Mouse (Mus musculus) MEL (cell line): ENCODE data around the gene Cdh15. TPM values are rescaled to one million over a fixed set of nuclear protein-coding genes. Genes with fewer than 3 reads are reported as not detected.

ENCODE experiments used
- DNase-seq: peaks from one replicate; pipeline ENCODE4 v3.0.0; 2011; ENCODE audit warnings: low read depth, low spot score
- H3K27ac ChIP-seq: 2 replicates; pipeline ENCODE4 v1.5.1; 2012; ENCODE audit warnings: low read depth, mild to moderate bottlenecking, control low read depth, low read length, moderate library complexity; ENCODE audit not compliant: control insufficient read depth
- H3K27me3 ChIP-seq, 2 experiments: fragments of 150-350 bp in 1 of 2; sonication (generic) in 1 of 2; 2 replicates each; pipeline ENCODE4 v1.6.1; 2012; ENCODE audit warnings: low read length in 2 of 2, mild to moderate bottlenecking in 2 of 2, improper control_type of control experiment in 1 of 2, moderate library complexity in 1 of 2; ENCODE audit not compliant: insufficient read depth in 2 of 2, control insufficient read depth in 1 of 2
- H3K36me3 ChIP-seq, 2 experiments: 2 replicates each; pipeline ENCODE4 v1.6.1; 2012 to 2014; ENCODE audit warnings: low read length in 2 of 2, improper control_type of control experiment in 1 of 2, inconsistent platforms in 1 of 2, mild to moderate bottlenecking in 1 of 2; ENCODE audit not compliant: insufficient read depth in 2 of 2, control insufficient read depth in 1 of 2
- H3K4me1 ChIP-seq, 2 experiments: fragments of 150-350 bp in 1 of 2; sonication (generic) in 1 of 2; 2 replicates each; pipeline ENCODE4 v1.6.1; 2012; ENCODE audit warnings: low read length in 2 of 2, improper control_type of control experiment in 1 of 2, mild to moderate bottlenecking in 1 of 2; ENCODE audit not compliant: insufficient read depth in 2 of 2, control insufficient read depth in 1 of 2
- H3K4me3 ChIP-seq, 2 experiments: fragments of 150-350 bp in 1 of 2; sonication (generic) in 1 of 2; 2 replicates each; pipeline ENCODE4 v1.5.1; 2012; ENCODE audit warnings: low read depth in 2 of 2, low read length in 2 of 2, mild to moderate bottlenecking in 2 of 2, moderate library complexity in 2 of 2, control low read depth in 1 of 2, improper control_type of control experiment in 1 of 2; ENCODE audit not compliant: control insufficient read depth in 1 of 2, insufficient read depth in 1 of 2
- H3K79me2 ChIP-seq: 2 replicates; pipeline ENCODE4 v1.6.1; 2012; ENCODE audit warnings: mild to moderate bottlenecking, low read length, moderate library complexity; ENCODE audit not compliant: control insufficient read depth, poor library complexity, insufficient read depth
- H3K9ac ChIP-seq: 2 replicates; pipeline ENCODE4 v1.6.1; 2012; ENCODE audit warnings: low read depth, mild to moderate bottlenecking, control low read depth, low read length, moderate library complexity; ENCODE audit not compliant: control insufficient read depth, poor library complexity, severe bottlenecking
- H3K9me3 ChIP-seq: fragments of 150-350 bp; sonication (generic); replicated peaks from 2 replicates; pipeline ENCODE4 v1.6.1; 2012; ENCODE audit warnings: mild to moderate bottlenecking, low read length, improper control_type of control experiment, moderate library complexity; ENCODE audit not compliant: insufficient read depth
- BHLHE40 ChIP-seq: IDR thresholded peaks from 2 replicates; pipeline ENCODE4 v1.6.1; 2012; ENCODE audit warnings: low read depth, mild to moderate bottlenecking, inconsistent platforms, low read length, improper control_type of control experiment, borderline replicate concordance
- CHD1 ChIP-seq: IDR thresholded peaks from 2 replicates; pipeline ENCODE4 v1.6.1; 2012; ENCODE audit warnings: low read depth, mild to moderate bottlenecking, inconsistent platforms, low read length, improper control_type of control experiment
- CHD2 ChIP-seq: IDR thresholded peaks from 2 replicates; pipeline ENCODE4 v1.6.1; 2011; ENCODE audit warnings: low read length, improper control_type of control experiment
- ELF1 ChIP-seq: IDR thresholded peaks from 2 replicates; pipeline ENCODE4 v1.6.1; 2014; ENCODE audit warnings: low read depth, mild to moderate bottlenecking, inconsistent platforms, low read length, improper control_type of control experiment, moderate library complexity
- EP300 ChIP-seq, 2 experiments: IDR thresholded peaks; 2 replicates each; pipeline ENCODE4 v1.6.1; 2011; ENCODE audit warnings: improper control_type of control experiment in 2 of 2, low read length in 2 of 2, low read depth in 1 of 2, mild to moderate bottlenecking in 1 of 2
- ETS1 ChIP-seq: IDR thresholded peaks from 2 replicates; pipeline ENCODE4 v1.6.1; 2012; ENCODE audit warnings: low read depth, mild to moderate bottlenecking, inconsistent platforms, low read length, improper control_type of control experiment, moderate library complexity
- GABPA ChIP-seq: IDR thresholded peaks from 2 replicates; pipeline ENCODE4 v1.6.1; 2012; ENCODE audit warnings: low read depth, mild to moderate bottlenecking, inconsistent platforms, low read length, improper control_type of control experiment, moderate library complexity
- HCFC1 ChIP-seq: IDR thresholded peaks from 2 replicates; pipeline ENCODE4 v1.6.1; 2012; ENCODE audit warnings: low read depth, mild to moderate bottlenecking, inconsistent platforms, low read length, improper control_type of control experiment, moderate library complexity
- JUND ChIP-seq: IDR thresholded peaks from 2 replicates; pipeline ENCODE4 v1.6.1; 2011; ENCODE audit warnings: low read depth, mild to moderate bottlenecking, improper control_type of control experiment, low read length
- KAT2A ChIP-seq: conservative IDR thresholded peaks from 2 replicates; pipeline ENCODE4 v1.6.1; 2012; ENCODE audit warnings: low read depth, low read length, improper control_type of control experiment, inconsistent platforms
- MAZ ChIP-seq: IDR thresholded peaks from 2 replicates; pipeline ENCODE4 v1.6.1; 2012; ENCODE audit warnings: low read depth, mild to moderate bottlenecking, inconsistent platforms, low read length, improper control_type of control experiment
- MXI1 ChIP-seq: IDR thresholded peaks from 2 replicates; pipeline ENCODE4 v1.6.1; 2011; ENCODE audit warnings: mild to moderate bottlenecking, low read depth, low read length, improper control_type of control experiment
- MYB ChIP-seq: IDR thresholded peaks from 2 replicates; pipeline ENCODE4 v1.6.1; 2011; ENCODE audit warnings: mild to moderate bottlenecking, low read depth, low read length, improper control_type of control experiment
- MYC ChIP-seq: IDR thresholded peaks from 2 replicates; pipeline ENCODE4 v1.6.1; 2011; ENCODE audit warnings: low read depth, mild to moderate bottlenecking, low read length, improper control_type of control experiment, moderate library complexity
- NELFE ChIP-seq: IDR thresholded peaks from 2 replicates; pipeline ENCODE4 v1.6.1; 2011; ENCODE audit warnings: low read depth, low read length, improper control_type of control experiment
- POLR2AphosphoS5 ChIP-seq: IDR thresholded peaks from 2 replicates; pipeline ENCODE4 v1.6.1; 2012; ENCODE audit warnings: low read depth, borderline replicate concordance, mild to moderate bottlenecking, inconsistent platforms, low read length, moderate library complexity, mixed read lengths
- RCOR1 ChIP-seq: IDR thresholded peaks from 2 replicates; pipeline ENCODE4 v1.6.1; 2012; ENCODE audit warnings: low read depth, mild to moderate bottlenecking, inconsistent platforms, low read length, improper control_type of control experiment
- SIN3A ChIP-seq: IDR thresholded peaks from 2 replicates; pipeline ENCODE4 v1.6.1; 2012; ENCODE audit warnings: low read length, improper control_type of control experiment, inconsistent platforms
- UBTF ChIP-seq: IDR thresholded peaks from 2 replicates; pipeline ENCODE4 v1.6.1; 2012; ENCODE audit warnings: low read depth, mild to moderate bottlenecking, inconsistent platforms, low read length, improper control_type of control experiment, moderate library complexity, borderline replicate concordance; ENCODE audit not compliant: insufficient read depth
- ZC3H11A ChIP-seq: IDR thresholded peaks from 2 replicates; pipeline ENCODE4 v1.6.1; 2012; ENCODE audit warnings: low read depth, mild to moderate bottlenecking, inconsistent platforms, low read length, improper control_type of control experiment
- ZKSCAN1 ChIP-seq: IDR thresholded peaks from 2 replicates; pipeline ENCODE4 v1.6.1; 2012; ENCODE audit warnings: low read depth, mild to moderate bottlenecking, inconsistent platforms, low read length, improper control_type of control experiment, moderate library complexity
- ZNF384 ChIP-seq: IDR thresholded peaks from 2 replicates; pipeline ENCODE4 v1.6.1; 2012; ENCODE audit warnings: low read depth, mild to moderate bottlenecking, inconsistent platforms, low read length, improper control_type of control experiment
- polyA plus RNA-seq, 2 experiments: library from polyadenylated mRNA; stranded (reverse) in 1 of 2; unstranded in 1 of 2; fragments of >175 nt in 1 of 2; fragments of >200 nt in 1 of 2; gene quantifications; 2 replicates each; pipeline versions ENCODE4 v1.2.1 to v1.2.4; 2012; ENCODE audit warnings: low replicate concordance in 2 of 2, low read depth in 1 of 2; ENCODE audit not compliant: insufficient read length in 2 of 2, insufficient read depth in 1 of 2, missing spikeins in 1 of 2
- total RNA-seq: library from RNA; depleted of rRNA; stranded (reverse); fragments of 300-350 nt; gene quantifications from 2 replicates; pipeline ENCODE4 v1.2.3, GENCODE M21; 2012

The Cdh15 gene
- total and polyA plus RNA-seq, 3 experiments, result 0.08 to 0.71 TPM; not detected in 1

DNA sequence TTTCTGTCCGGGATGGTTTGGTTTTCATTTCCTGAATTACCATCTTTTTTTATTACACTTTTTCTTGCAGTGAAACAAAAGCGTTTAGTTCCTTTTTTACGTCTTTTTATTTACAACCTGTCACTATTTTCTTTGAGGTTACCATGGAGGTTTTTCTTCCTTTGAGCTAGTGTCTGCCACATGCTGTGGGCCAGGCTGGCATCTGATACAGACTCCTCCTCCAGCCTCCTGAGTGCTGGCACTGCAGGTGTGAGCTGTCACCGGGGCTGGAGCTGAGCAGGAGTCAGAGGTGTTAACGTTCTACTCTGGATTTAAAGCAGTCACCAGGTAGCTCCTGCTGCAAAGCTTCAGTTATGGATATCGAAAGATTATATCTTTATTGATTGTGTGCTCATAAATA is 25.4 kb downstream of the Cdh15 start:
- no peaks in the 10 kb centered on the region for H3K27me3 ChIP-seq
- H3K4me3 ChIP-seq, result no peak overlapping the region
- H3K9ac ChIP-seq, result no peak overlapping the region
- no peaks in the 10 kb centered on the region for H3K9me3 ChIP-seq
- DNase-seq, result peak; percentile 27
- H3K79me2 ChIP-seq, result no peaks in the 10 kb centered on the region
- H3K27ac ChIP-seq, result no peak overlapping the region
- peaks cover 0 to 16% of the 10 kb centered on the region in 2 experiments; a peak in 2 of 4 replicates for H3K36me3 ChIP-seq
- H3K4me1 ChIP-seq, result peaks cover 4 to 23% of the 10 kb centered on the region in 2 experiments
- TF ChIP-seq KAT2A, result no peak
- TF ChIP-seq ELF1, result no peak
- no peak for TF ChIP-seq ZNF384
- no peak for TF ChIP-seq JUND
- 0 out of 4 replicates have a peak, but pooled peaks of 1 of the 2 experiments have one; percentile 16 for TF ChIP-seq EP300 (IDR thresholded peaks at IDR 0.05; ENCODE audit: low read depth in 1 of 2, low read length in 2 of 2)
- TF ChIP-seq ZKSCAN1, result no peak

- Histone ChIP-seq H3K9me3 (no peaks in the 10 kb centered on the region), H3K9ac (no peak overlapping the region), H3K27me3 (no peaks in the 10 kb centered on the region), H3K27ac (no peak overlapping the region), H3K4me3 (no peak overlapping the region), H3K36me3 (peaks cover 0 to 16% of the 10 kb centered on the region in 2 experiments; a peak in 2 of 4 replicates), H3K79me2 (no peaks in the 10 kb centered on the region), H3K4me1 (peaks cover 4 to 18% of the 10 kb centered on the region in 2 experiments)
- no peak for TF ChIP-seq ZKSCAN1
- no peak for TF ChIP-seq MYC
- TF ChIP-seq NELFE, result no peak
- no peak for TF ChIP-seq MYB
- DNase-seq, result no peak
These were observed 27.4 kb downstream of the Cdh15 start for GRCm38 (mm10) chr8:122875186-122875585.

DNA sequence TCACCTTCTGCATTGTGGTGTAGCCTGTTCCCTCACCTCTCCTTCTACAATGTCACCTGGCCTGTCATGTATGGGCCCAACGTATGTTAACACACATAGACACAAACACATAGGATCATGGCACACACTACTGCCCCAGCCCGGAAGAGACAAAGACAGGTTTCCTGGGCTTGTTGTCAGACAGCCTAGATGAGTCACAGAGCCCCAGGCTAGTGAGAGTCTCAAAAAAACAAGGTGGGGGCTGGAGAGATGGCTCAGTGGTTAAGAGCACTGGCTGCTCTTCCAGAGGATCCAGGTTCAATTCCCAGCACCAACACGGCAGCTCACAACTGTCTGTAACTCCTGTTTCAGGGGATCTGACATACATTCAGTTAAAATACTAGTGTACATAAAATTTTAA is 30.5 kb downstream of the Cdh15 start:
- H3K27ac ChIP-seq, result no peak overlapping the region
- no peak for DNase-seq
- no peak overlapping the region for H3K9ac ChIP-seq
- H3K9me3 ChIP-seq, result no peaks in the 10 kb centered on the region
- H3K36me3 ChIP-seq, result peaks cover under 1 to 4% of the 10 kb centered on the region in 2 experiments; a peak in 2 of 4 replicates
- TF ChIP-seq ETS1 (no peak), NELFE (no peak), ZNF384 (no peak), MAZ (no peak), JUND (no peak), POLR2AphosphoS5 (no peak), ZC3H11A (no peak), CHD2 (no peak), MXI1 (no peak), HCFC1 (no peak), GABPA (no peak), SIN3A (no peak), CHD1 (no peak), EP300 (IDR thresholded peaks at IDR 0.05; ENCODE audit: low read depth in 1 of 2, low read length in 2 of 2) (no peak), UBTF (no peak), BHLHE40 (no peak), KAT2A (no peak), RCOR1 (no peak)
- TF ChIP-seq, all 39 proteins: peak for 0
- H3K79me2 ChIP-seq, result no peaks in the 10 kb centered on the region
- H3K4me3 ChIP-seq, result no peak overlapping the region
- H3K4me1 ChIP-seq, result peaks cover 0 to 2% of the 10 kb centered on the region in 2 experiments; a peak in 1 of 4 replicates
- H3K27me3 ChIP-seq, result no peaks in the 10 kb centered on the region
